Mouse (Mus musculus): ENCODE results near the gene Kmt2b.

Gene Kmt2b

GRCm38 (mm10) chr7:30534633-30535577, 53.6 kb downstream of the Kmt2b start, which contains the start of gene Arhgap33:
Gene Arhgap33, minus strand, starts transcription at chr7:30535060.
- DNase-seq (ENCODE audit: low read depth, low spot score), result peak; percentile 95

- DNase-seq (ENCODE audit: low read depth, low spot score), result no peak
These were observed 54.4 kb downstream of the Kmt2b start for GRCm38 (mm10) chr7:30533941-30534632.

- DNase-seq (ENCODE audit: low read depth, low spot score), result no peak
These were observed 55.6 kb downstream of the Kmt2b start for GRCm38 (mm10) chr7:30532931-30533330.

GRCm38 (mm10) chr7:30531291-30531815, 57.2 kb downstream of the Kmt2b start:
- DNase-seq (ENCODE audit: low read depth, low spot score), result no peak

- no peak for DNase-seq (ENCODE audit: low read depth, low spot score)
These were observed 61.5 kb downstream of the Kmt2b start for GRCm38 (mm10) chr7:30526981-30527380.

- DNase-seq (ENCODE audit: low read depth, low spot score), result no peak
These were observed 62.1 kb downstream of the Kmt2b start for GRCm38 (mm10) chr7:30526399-30526798.

- no peak for DNase-seq (ENCODE audit: low read depth, low spot score)
These were observed 62.6 kb downstream of the Kmt2b start for GRCm38 (mm10) chr7:30525954-30526353.

- no peak for DNase-seq (ENCODE audit: low read depth, low spot score)
These were observed 64.0 kb downstream of the Kmt2b start for GRCm38 (mm10) chr7:30524487-30524886.

GRCm38 (mm10) chr7:30522871-30523270, 65.7 kb downstream of the Kmt2b start:
- no peak for DNase-seq (ENCODE audit: low read depth, low spot score)

GRCm38 (mm10) chr7:30520856-30521255, 67.7 kb downstream of the Kmt2b start:
- no peak for DNase-seq (ENCODE audit: low read depth, low spot score)

GRCm38 (mm10) chr7:30520396-30520795, 68.1 kb downstream of the Kmt2b start:
- DNase-seq (ENCODE audit: low read depth, low spot score), result no peak
